21 mouse cellular contexts compared by ENCODE assay signal in genomic region chr1:64190705-64191104, GRCm38 (mm10).
DNase-seq lines count a peak whose midpoint lies in the region; ATAC-seq and TF ChIP-seq lines count a peak whose summit lies in the region.
"Had no signal": no experiment of that assay in that cellular context is flagged by ENCODE, and none has a peak within 500 bp of the region (broad histone marks: within the 10 kb centered on the region; RNA-seq: fewer than 3 reads in every experiment).

No protein-coding gene starts in this region.

- no peak for DNase-seq in hindbrain, embryonic 10.5 days (ENCODE audit: low spot score)
- DNase-seq in midbrain, postnatal 0 days (ENCODE audit: low spot score), result no peak
- DNase-seq in hindbrain, embryonic 14.5 days (ENCODE audit: low spot score), result no peak
- no peak for DNase-seq in heart, adult 8-10 months (ENCODE audit: low spot score)
- DNase-seq in thymus, postnatal 36 days, result no peak
- DNase-seq: adrenal gland, adult 8-10 months; B cell, adult 2 months; cerebellum, adult 18-20 months; gastrocnemius, postnatal 25 days; heart, adult 2 months; heart, postnatal 4 days; liver, embryonic 13.5 days; lung, adult 2 months; lung, postnatal 14 days had no signal

- WGBS in hindbrain, embryonic 12.5 days, result 90% methylated on average over 4 of the region's 4 CpGs
- WGBS in hindbrain, embryonic 10.5 days, result 89% methylated on average over 4 of the region's 4 CpGs
- WGBS in midbrain, postnatal 0 days, result 76% methylated on average over 4 of the region's 4 CpGs
- 77% methylated on average over 4 of the region's 4 CpGs for WGBS in midbrain, embryonic 15.5 days
- WGBS in hindbrain, embryonic 14.5 days, result 86% methylated on average over 4 of the region's 4 CpGs

- H3K36me3 ChIP-seq in hindbrain, embryonic 12.5 days, result no peaks in the 10 kb centered on the region
- no peaks in the 10 kb centered on the region for H3K36me3 ChIP-seq in hindbrain, embryonic 10.5 days
- H3K36me3 ChIP-seq in midbrain, postnatal 0 days (ENCODE audit: insufficient read depth, low read length), result no peaks in the 10 kb centered on the region
- H3K36me3 ChIP-seq in midbrain, embryonic 15.5 days (replicated peaks), result no peaks in the 10 kb centered on the region
- H3K36me3 ChIP-seq in hindbrain, embryonic 14.5 days (replicated peaks; ENCODE audit: control insufficient read depth, insufficient read depth), result no peaks in the 10 kb centered on the region
- H3K36me3 ChIP-seq: intestine, embryonic 15.5 days; liver, embryonic 13.5 days; midbrain, embryonic 13.5 days had no signal

- no peak for ATAC-seq in hindbrain, embryonic 12.5 days (ENCODE audit: low FRiP score)
- no peak for ATAC-seq in midbrain, postnatal 0 days (ENCODE audit: low FRiP score)
- no peak for ATAC-seq in midbrain, embryonic 15.5 days (replicated peaks)
- ATAC-seq in hindbrain, embryonic 14.5 days (ENCODE audit: low FRiP score), result no peak
- ATAC-seq: activated CD4-positive, CD25-positive, alpha-beta regulatory T cell, adult 4 months; intestine, embryonic 15.5 days had no signal

- H3K4me3 ChIP-seq in hindbrain, embryonic 12.5 days, result no peak overlapping the region
- H3K4me3 ChIP-seq in hindbrain, embryonic 10.5 days, result no peak overlapping the region
- no peak overlapping the region for H3K4me3 ChIP-seq in midbrain, postnatal 0 days (ENCODE audit: low read depth, low read length)
- no peak overlapping the region for H3K4me3 ChIP-seq in midbrain, embryonic 15.5 days
- no peak overlapping the region for H3K4me3 ChIP-seq in hindbrain, embryonic 14.5 days (replicated peaks; ENCODE audit: low read length)
- H3K4me3 ChIP-seq: heart, adult 2 months; intestine, embryonic 15.5 days; left cerebral cortex, adult 2 months; liver, embryonic 13.5 days; midbrain, embryonic 13.5 days; myocyte had no signal

- H3K27ac ChIP-seq in hindbrain, embryonic 12.5 days, result peak overlapping the region; percentile 23; the same call in 1 of the 2 replicates
- H3K27ac ChIP-seq in hindbrain, embryonic 10.5 days, result no peak overlapping the region
- H3K27ac ChIP-seq in midbrain, postnatal 0 days (ENCODE audit: low read depth, low read length), result 0 out of 2 replicates have a peak overlapping the region, but pooled peaks have one; percentile 12
- no peak overlapping the region for H3K27ac ChIP-seq in midbrain, embryonic 15.5 days
- H3K27ac ChIP-seq in hindbrain, embryonic 14.5 days, result peak overlapping the region; percentile 28; the same call in 1 of the 2 replicates
- H3K27ac ChIP-seq: heart, adult 2 months; intestine, embryonic 15.5 days; left cerebral cortex, adult 2 months; liver, embryonic 13.5 days had no signal

- peaks cover 40% of the 10 kb centered on the region for H3K4me1 ChIP-seq in hindbrain, embryonic 12.5 days
- peaks cover 43% of the 10 kb centered on the region for H3K4me1 ChIP-seq in hindbrain, embryonic 10.5 days (replicated peaks)
- H3K4me1 ChIP-seq in midbrain, postnatal 0 days (ENCODE audit: insufficient read depth, low read length), result peaks cover 3% of the 10 kb centered on the region; the same call in 1 of the 2 replicates
- H3K4me1 ChIP-seq in midbrain, embryonic 15.5 days, result peaks cover 43% of the 10 kb centered on the region
- H3K4me1 ChIP-seq in hindbrain, embryonic 14.5 days (replicated peaks; ENCODE audit: control insufficient read depth, insufficient read depth, low read length), result peaks cover 26% of the 10 kb centered on the region

- no peak overlapping the region; the same call in 1 of the 2 replicates for H3K4me2 ChIP-seq in hindbrain, embryonic 12.5 days (replicated peaks)
- H3K4me2 ChIP-seq in midbrain, postnatal 0 days (ENCODE audit: low read depth, low read length, poor library complexity, severe bottlenecking), result no peak overlapping the region
- H3K4me2 ChIP-seq in midbrain, embryonic 15.5 days, result no peak overlapping the region
- no peak overlapping the region for H3K4me2 ChIP-seq in hindbrain, embryonic 14.5 days (replicated peaks)
- H3K4me2 ChIP-seq: intestine, embryonic 15.5 days; liver, embryonic 13.5 days; midbrain, embryonic 13.5 days had no signal

- 0 out of 2 replicates have a peak, but pooled peaks cover under 1% of the 10 kb centered on the region for H3K9me3 ChIP-seq in hindbrain, embryonic 12.5 days (replicated peaks)
- no peaks in the 10 kb centered on the region; the same call in 1 of the 2 replicates for H3K9me3 ChIP-seq in hindbrain, embryonic 10.5 days
- H3K9me3 ChIP-seq in midbrain, postnatal 0 days (ENCODE audit: low read length), result no peaks in the 10 kb centered on the region
- H3K9me3 ChIP-seq in midbrain, embryonic 15.5 days, result no peaks in the 10 kb centered on the region
- H3K9me3 ChIP-seq in hindbrain, embryonic 14.5 days (ENCODE audit: control insufficient read depth, low read length), result no peaks in the 10 kb centered on the region
- H3K9me3 ChIP-seq: intestine, embryonic 15.5 days; liver, embryonic 13.5 days; midbrain, embryonic 13.5 days had no signal

- TF ChIP-seq CTCF in midbrain, postnatal 0 days (IDR thresholded peaks at IDR 0.05), result no peak

- no peak overlapping the region for H3K9ac ChIP-seq in hindbrain, embryonic 12.5 days
- no peak overlapping the region for H3K9ac ChIP-seq in midbrain, postnatal 0 days (replicated peaks; ENCODE audit: low read length, poor library complexity, severe bottlenecking)
- H3K9ac ChIP-seq in midbrain, embryonic 15.5 days, result no peak overlapping the region
- no peak overlapping the region for H3K9ac ChIP-seq in hindbrain, embryonic 14.5 days
- H3K9ac ChIP-seq: intestine, embryonic 15.5 days; liver, embryonic 13.5 days; midbrain, embryonic 13.5 days had no signal

- H3K27me3 ChIP-seq in hindbrain, embryonic 12.5 days, result no peaks in the 10 kb centered on the region
- no peaks in the 10 kb centered on the region for H3K27me3 ChIP-seq in hindbrain, embryonic 10.5 days (ENCODE audit: insufficient read depth, poor library complexity, severe bottlenecking)
- no peaks in the 10 kb centered on the region for H3K27me3 ChIP-seq in midbrain, postnatal 0 days (ENCODE audit: insufficient read depth, low read length)
- no peaks in the 10 kb centered on the region for H3K27me3 ChIP-seq in midbrain, embryonic 15.5 days (replicated peaks)
- H3K27me3 ChIP-seq in hindbrain, embryonic 14.5 days (ENCODE audit: control insufficient read depth, insufficient read depth, low read length), result no peaks in the 10 kb centered on the region
- H3K27me3 ChIP-seq: intestine, embryonic 15.5 days; liver, embryonic 13.5 days; midbrain, embryonic 13.5 days had no signal

Comparison
In these comparisons a context has a peak if more than half of its experiments do, and no peak if none do; other contexts are left out.
1. H3K27ac ChIP-seq: peak in hindbrain, embryonic 12.5 days (single experiment), midbrain, postnatal 0 days (single experiment) and hindbrain, embryonic 14.5 days (single experiment); none in hindbrain, embryonic 10.5 days (single experiment) and midbrain, embryonic 15.5 days (single experiment).